Mouse (Mus musculus): ENCODE results near the gene Acadsb. TPM values are rescaled to one million over a fixed set of nuclear protein-coding genes. Genes with fewer than 3 reads are reported as not detected.
A peak's percentile ranks its signal among the peaks of the same experiment; 100 is the strongest.

Acadsb gene
- 91.3 and 109 TPM in 2 replicates for polyA plus RNA-seq (2014; fragmentation: Nextera tagmentation; extraction: Ambion mirVana)

GRCm38 (mm10) chr7:131410416-131411058 is at the start of gene Acadsb, which contains the start of gene Ikzf5:
Acadsb (plus strand) TSS chr7:131410601.
Ikzf5 (minus strand) TSS chr7:131410521.
- ATAC-seq (ENCODE audit: low read depth), result peak; percentile 99
- H3K27me3 ChIP-seq (replicated peaks; ENCODE audit: control insufficient read depth, insufficient read depth, low read length), result no peaks in the 10 kb centered on the region

GRCm38 (mm10) chr7:131362269-131362614 is 48.2 kb upstream of the Acadsb start:
- peak; percentile 77 for ATAC-seq (ENCODE audit: low read depth)
- Histone ChIP-seq H3K9me3 (ENCODE audit: control insufficient read depth, low read length) (no peaks in the 10 kb centered on the region), H3K9ac (ENCODE audit: low read depth, low read length) (peak overlapping the region; percentile 92), H3K27me3 (replicated peaks; ENCODE audit: control insufficient read depth, insufficient read depth, low read length) (no peaks in the 10 kb centered on the region), H3K4me2 (ENCODE audit: low read depth, low read length) (peak overlapping the region; percentile 81), H3K4me3 (ENCODE audit: low read depth, low read length) (peak overlapping the region; percentile 87), H3K27ac (replicated peaks; ENCODE audit: low read depth, low read length) (peak overlapping the region; percentile 87), H3K4me1 (ENCODE audit: control insufficient read depth, insufficient read depth, low read length) (peaks cover 12% of the 10 kb centered on the region), H3K36me3 (ENCODE audit: control insufficient read depth, insufficient read depth, low read length) (peaks cover 20% of the 10 kb centered on the region)
- no peak for DNase-seq (ENCODE audit: low spot score)
- under 1% methylated on average over 34 of the region's 35 CpGs for WGBS

More at GRCm38 (mm10) chr7:131410416-131411058, at the start of gene Acadsb, which contains the start of gene Ikzf5:
- Histone ChIP-seq H3K4me1 (ENCODE audit: control insufficient read depth, insufficient read depth, low read length) (peaks cover 15% of the 10 kb centered on the region), H3K9ac (ENCODE audit: low read depth, low read length) (peak within 1 kb of the TSS; percentile 94), H3K9me3 (ENCODE audit: control insufficient read depth, low read length) (no peaks in the 10 kb centered on the region), H3K36me3 (ENCODE audit: control insufficient read depth, insufficient read depth, low read length) (no peaks in the 10 kb centered on the region), H3K4me3 (ENCODE audit: low read depth, low read length) (peak within 1 kb of the TSS; percentile 93), H3K27ac (replicated peaks; ENCODE audit: low read depth, low read length) (peak within 1 kb of the TSS; percentile 83), H3K4me2 (ENCODE audit: low read depth, low read length) (peak within 1 kb of the TSS; percentile 80)
- peak; percentile 98 for DNase-seq (ENCODE audit: low spot score)
- 5% methylated on average over 26 of the region's 42 CpGs for WGBS

GRCm38 (mm10) chr7:131362615-131363300 is 47.6 kb upstream of the Acadsb start, which contains the start of gene 2310057M21Rik:
2310057M21Rik (minus strand) TSS chr7:131362759.
- Histone ChIP-seq H3K27ac (replicated peaks; ENCODE audit: low read depth, low read length) (peak within 1 kb of the TSS; percentile 88), H3K4me2 (ENCODE audit: low read depth, low read length) (peak within 1 kb of the TSS; percentile 81), H3K9ac (ENCODE audit: low read depth, low read length) (peak within 1 kb of the TSS; percentile 92), H3K4me3 (ENCODE audit: low read depth, low read length) (peak within 1 kb of the TSS; percentile 87), H3K36me3 (ENCODE audit: control insufficient read depth, insufficient read depth, low read length) (peaks cover 15% of the 10 kb centered on the region), H3K9me3 (ENCODE audit: control insufficient read depth, low read length) (no peaks in the 10 kb centered on the region), H3K27me3 (replicated peaks; ENCODE audit: control insufficient read depth, insufficient read depth, low read length) (no peaks in the 10 kb centered on the region), H3K4me1 (ENCODE audit: control insufficient read depth, insufficient read depth, low read length) (peaks cover 12% of the 10 kb centered on the region)
- under 1% methylated on average over 49 of the region's 55 CpGs for WGBS
- ATAC-seq (ENCODE audit: low read depth), result peak; percentile 98
- peak; percentile 99 for DNase-seq (ENCODE audit: low spot score)

GRCm38 (mm10) chr7:131364131-131364530 is 46.3 kb upstream of the Acadsb start:
- ATAC-seq (ENCODE audit: low read depth) (no peak), DNase-seq (ENCODE audit: low spot score) (no peak)
- Histone ChIP-seq H3K9ac (ENCODE audit: low read depth, low read length) (no peak overlapping the region), H3K36me3 (ENCODE audit: control insufficient read depth, insufficient read depth, low read length) (peaks cover 3% of the 10 kb centered on the region; the same call in 1 of the 2 replicates), H3K27ac (replicated peaks; ENCODE audit: low read depth, low read length) (no peak overlapping the region), H3K4me3 (ENCODE audit: low read depth, low read length) (no peak overlapping the region), H3K4me1 (ENCODE audit: control insufficient read depth, insufficient read depth, low read length) (peaks cover 12% of the 10 kb centered on the region), H3K9me3 (ENCODE audit: control insufficient read depth, low read length) (no peaks in the 10 kb centered on the region), H3K27me3 (replicated peaks; ENCODE audit: control insufficient read depth, insufficient read depth, low read length) (no peaks in the 10 kb centered on the region), H3K4me2 (ENCODE audit: low read depth, low read length) (no peak overlapping the region)
- WGBS, result 94% methylated on average over 8 of the region's 8 CpGs

GRCm38 (mm10) chr7:131370648-131371469 is 39.5 kb upstream of the Acadsb start, which contains the start of gene Pstk:
Pstk (plus strand) TSS chr7:131371141.
- Histone ChIP-seq H3K27me3 (replicated peaks; ENCODE audit: control insufficient read depth, insufficient read depth, low read length) (no peaks in the 10 kb centered on the region), H3K4me3 (ENCODE audit: low read depth, low read length) (peak within 1 kb of the TSS; percentile 83), H3K4me2 (ENCODE audit: low read depth, low read length) (peak within 1 kb of the TSS; percentile 69), H3K9me3 (ENCODE audit: control insufficient read depth, low read length) (no peaks in the 10 kb centered on the region), H3K27ac (replicated peaks; ENCODE audit: low read depth, low read length) (peak within 1 kb of the TSS; percentile 92), H3K36me3 (ENCODE audit: control insufficient read depth, insufficient read depth, low read length) (peaks cover 7% of the 10 kb centered on the region; the same call in 1 of the 2 replicates), H3K4me1 (ENCODE audit: control insufficient read depth, insufficient read depth, low read length) (peaks cover 9% of the 10 kb centered on the region), H3K9ac (ENCODE audit: low read depth, low read length) (peak within 1 kb of the TSS; percentile 92)
- DNase-seq (ENCODE audit: low spot score), result peak; percentile 93
- 4% methylated on average over 47 of the region's 47 CpGs for WGBS
- peak; percentile 95 for ATAC-seq (ENCODE audit: low read depth)

- H3K27ac ChIP-seq (replicated peaks; ENCODE audit: low read depth, low read length), result peak overlapping the region; percentile 92
- ATAC-seq (ENCODE audit: low read depth), result no peak
- H3K36me3 ChIP-seq (ENCODE audit: control insufficient read depth, insufficient read depth, low read length), result peaks cover 7% of the 10 kb centered on the region; the same call in 1 of the 2 replicates
- peaks cover 9% of the 10 kb centered on the region for H3K4me1 ChIP-seq (ENCODE audit: control insufficient read depth, insufficient read depth, low read length)
- 6% methylated on average over 9 of the region's 9 CpGs for WGBS
- peak overlapping the region; percentile 83 for H3K4me3 ChIP-seq (ENCODE audit: low read depth, low read length)
- DNase-seq (ENCODE audit: low spot score), result no peak
- peak overlapping the region; percentile 69 for H3K4me2 ChIP-seq (ENCODE audit: low read depth, low read length)
- no peaks in the 10 kb centered on the region for H3K27me3 ChIP-seq (replicated peaks; ENCODE audit: control insufficient read depth, insufficient read depth, low read length)
- H3K9me3 ChIP-seq (ENCODE audit: control insufficient read depth, low read length), result no peaks in the 10 kb centered on the region
- H3K9ac ChIP-seq (ENCODE audit: low read depth, low read length), result peak overlapping the region; percentile 92
Observed at GRCm38 (mm10) chr7:131371470-131371860, 38.9 kb upstream of the Acadsb start.

- Histone ChIP-seq H3K9ac (ENCODE audit: low read depth, low read length) (peak overlapping the region; percentile 92), H3K9me3 (ENCODE audit: control insufficient read depth, low read length) (no peaks in the 10 kb centered on the region), H3K4me1 (ENCODE audit: control insufficient read depth, insufficient read depth, low read length) (peaks cover 9% of the 10 kb centered on the region), H3K4me2 (ENCODE audit: low read depth, low read length) (peak overlapping the region; percentile 69), H3K4me3 (ENCODE audit: low read depth, low read length) (peak overlapping the region; percentile 83), H3K27me3 (replicated peaks; ENCODE audit: control insufficient read depth, insufficient read depth, low read length) (no peaks in the 10 kb centered on the region), H3K36me3 (ENCODE audit: control insufficient read depth, insufficient read depth, low read length) (peaks cover 7% of the 10 kb centered on the region; the same call in 1 of the 2 replicates), H3K27ac (replicated peaks; ENCODE audit: low read depth, low read length) (no peak overlapping the region)
- DNase-seq (ENCODE audit: low spot score) (peak; percentile 12), ATAC-seq (ENCODE audit: low read depth) (no peak)
- 74% methylated on average over 9 of the region's 9 CpGs for WGBS
Observed at GRCm38 (mm10) chr7:131371880-131372651, 38.3 kb upstream of the Acadsb start.

All from embryonic facial prominence, embryonic 14.5 days (tissue).